Mouse (Mus musculus) kidney, adult 2 months (tissue): ENCODE data around the gene 4930449I24Rik.
"Not testable (repeated sequence)": the region's sequence is repeated elsewhere in the genome, so short reads cannot be mapped to it uniquely, and the experiment has no call there.

ENCODE experiments used
- CTCF ChIP-seq: fragments of 200-500 bp; conservative IDR thresholded peaks from 2 replicates; pipeline ENCODE4 v1.5.1; 2011; ENCODE audit warnings: low read depth, mild to moderate bottlenecking, control low read depth, low read length, moderate library complexity, mixed read lengths; ENCODE audit not compliant: insufficient read depth, insufficient read length
- POLR2A ChIP-seq: fragments of 200-500 bp; IDR thresholded peaks from one replicate; pipeline ENCODE4 v1.6.1; 2011; ENCODE audit warnings: low read depth, low read length, control low read depth

- not testable (repeated sequence) for TF ChIP-seq POLR2A, CTCF
Measured at GRCm38 (mm10) chr5:146481665-146482064, 20.5 kb upstream of the 4930449I24Rik start, which contains the start of gene Gm6408.
